Mouse (Mus musculus): Measurements from ENCODE around the gene Ier2. TPM values are rescaled to one million over a fixed set of nuclear protein-coding genes. Genes with fewer than 3 reads are reported as not detected.
"Not testable (repeated sequence)": the region's sequence is repeated elsewhere in the genome, so short reads cannot be mapped to it uniquely, and the experiment has no call there.

The Ier2 gene
- polyA plus RNA-seq, 1 experiment from 2014 or later = 20.3 TPM

GRCm38 (mm10) chr8:84687003-84687704 is 24.5 kb upstream of the Ier2 start:
- no peaks in the 10 kb centered on the region for H3K27me3 ChIP-seq (ENCODE audit: control insufficient read depth, insufficient read depth, low read depth, low read length)

GRCm38 (mm10) chr8:84686191-84687002 is 23.7 kb upstream of the Ier2 start, which contains the start of gene Trmt1:
TSS of gene Trmt1 (plus strand) at chr8:84686307.
- Histone ChIP-seq H3K36me3 (ENCODE audit: control insufficient read depth, insufficient read depth) (peaks cover 3% of the 10 kb centered on the region; the same call in 1 of the 2 replicates), H3K27me3 (ENCODE audit: control insufficient read depth, insufficient read depth, low read depth, low read length) (no peaks in the 10 kb centered on the region), H3K9me3 (replicated peaks; ENCODE audit: control insufficient read depth, low read length) (no peaks in the 10 kb centered on the region), H3K4me2 (ENCODE audit: low read depth, low read length) (peak within 1 kb of the TSS; percentile 88), H3K4me1 (ENCODE audit: control insufficient read depth, low read depth, low read length) (peaks cover 50% of the 10 kb centered on the region), H3K27ac (ENCODE audit: low read length) (peak within 1 kb of the TSS; percentile 92), H3K4me3 (ENCODE audit: low read depth, low read length) (peak within 1 kb of the TSS; percentile 97), H3K9ac (ENCODE audit: low read depth, low read length) (peak within 1 kb of the TSS; percentile 99)
- ATAC-seq (ENCODE audit: low read depth) = no peak
- WGBS (ENCODE audit: insufficient replicate concordance) = 8% methylated on average over 20 of the region's 20 CpGs

More at GRCm38 (mm10) chr8:84687003-84687704, 24.5 kb upstream of the Ier2 start:
- peak overlapping the region; percentile 92 for H3K27ac ChIP-seq (ENCODE audit: low read length)
- H3K9me3 ChIP-seq (replicated peaks; ENCODE audit: control insufficient read depth, low read length) = no peaks in the 10 kb centered on the region
- peak; percentile 42 for ATAC-seq (ENCODE audit: low read depth)
- H3K9ac ChIP-seq (ENCODE audit: low read depth, low read length) = peak overlapping the region; percentile 99
- H3K4me2 ChIP-seq (ENCODE audit: low read depth, low read length) = peak overlapping the region; percentile 88
- H3K4me3 ChIP-seq (ENCODE audit: low read depth, low read length) = peak overlapping the region; percentile 97
- 1% methylated on average over 51 of the region's 62 CpGs for WGBS (ENCODE audit: insufficient replicate concordance)
- H3K36me3 ChIP-seq (ENCODE audit: control insufficient read depth, insufficient read depth) = peaks cover 2% of the 10 kb centered on the region; the same call in 1 of the 2 replicates
- H3K4me1 ChIP-seq (ENCODE audit: control insufficient read depth, low read depth, low read length) = peaks cover 48% of the 10 kb centered on the region

GRCm38 (mm10) chr8:84684537-84684936 is 21.9 kb upstream of the Ier2 start:
- no peak overlapping the region for H3K27ac ChIP-seq (ENCODE audit: low read length)
- 55% methylated on average over 3 of the region's 3 CpGs for WGBS (ENCODE audit: insufficient replicate concordance)
- H3K4me1 ChIP-seq (ENCODE audit: control insufficient read depth, low read depth, low read length) = peaks cover 41% of the 10 kb centered on the region
- no peak overlapping the region for H3K9ac ChIP-seq (ENCODE audit: low read depth, low read length)
- peaks cover 3% of the 10 kb centered on the region; the same call in 1 of the 2 replicates for H3K36me3 ChIP-seq (ENCODE audit: control insufficient read depth, insufficient read depth)
- no peaks in the 10 kb centered on the region for H3K9me3 ChIP-seq (replicated peaks; ENCODE audit: control insufficient read depth, low read length)
- H3K4me2 ChIP-seq (ENCODE audit: low read depth, low read length) = no peak overlapping the region
- no peak overlapping the region for H3K4me3 ChIP-seq (ENCODE audit: low read depth, low read length)
- ATAC-seq (ENCODE audit: low read depth) = no peak
- H3K27me3 ChIP-seq (ENCODE audit: control insufficient read depth, insufficient read depth, low read depth, low read length) = no peaks in the 10 kb centered on the region

- no peak overlapping the region for H3K4me3 ChIP-seq (ENCODE audit: low read depth, low read length)
- peaks cover 33% of the 10 kb centered on the region for H3K4me1 ChIP-seq (ENCODE audit: control insufficient read depth, low read depth, low read length)
- WGBS (ENCODE audit: insufficient replicate concordance) = 39% methylated on average over 2 of the region's 2 CpGs
- H3K27me3 ChIP-seq (ENCODE audit: control insufficient read depth, insufficient read depth, low read depth, low read length) = no peaks in the 10 kb centered on the region
- H3K27ac ChIP-seq (ENCODE audit: low read length) = no peak overlapping the region
- ATAC-seq (ENCODE audit: low read depth) = no peak
- H3K9ac ChIP-seq (ENCODE audit: low read depth, low read length) = no peak overlapping the region
- peaks cover 3% of the 10 kb centered on the region; the same call in 1 of the 2 replicates for H3K36me3 ChIP-seq (ENCODE audit: control insufficient read depth, insufficient read depth)
- H3K9me3 ChIP-seq (replicated peaks; ENCODE audit: control insufficient read depth, low read length) = no peaks in the 10 kb centered on the region
- H3K4me2 ChIP-seq (ENCODE audit: low read depth, low read length) = no peak overlapping the region
Observed at GRCm38 (mm10) chr8:84682257-84682656, 19.6 kb upstream of the Ier2 start.

- no peaks in the 10 kb centered on the region for H3K9me3 ChIP-seq (replicated peaks; ENCODE audit: control insufficient read depth, low read length)
- no peak overlapping the region for H3K4me3 ChIP-seq (ENCODE audit: low read depth, low read length)
- no peak for ATAC-seq (ENCODE audit: low read depth)
- peaks cover 3% of the 10 kb centered on the region; the same call in 1 of the 2 replicates for H3K36me3 ChIP-seq (ENCODE audit: control insufficient read depth, insufficient read depth)
- WGBS (ENCODE audit: insufficient replicate concordance) = 76% methylated on average over 2 of the region's 2 CpGs
- no peak overlapping the region for H3K27ac ChIP-seq (ENCODE audit: low read length)
- no peak overlapping the region for H3K9ac ChIP-seq (ENCODE audit: low read depth, low read length)
- no peaks in the 10 kb centered on the region for H3K27me3 ChIP-seq (ENCODE audit: control insufficient read depth, insufficient read depth, low read depth, low read length)
- H3K4me2 ChIP-seq (ENCODE audit: low read depth, low read length) = no peak overlapping the region
- H3K4me1 ChIP-seq (ENCODE audit: control insufficient read depth, low read depth, low read length) = peaks cover 30% of the 10 kb centered on the region
Observed at GRCm38 (mm10) chr8:84681476-84681875, 18.8 kb upstream of the Ier2 start.

- Histone ChIP-seq H3K4me1 (ENCODE audit: control insufficient read depth, low read depth, low read length) (peaks cover 6% of the 10 kb centered on the region), H3K9ac (ENCODE audit: low read depth, low read length) (no peak overlapping the region), H3K27me3 (ENCODE audit: control insufficient read depth, insufficient read depth, low read depth, low read length) (no peaks in the 10 kb centered on the region), H3K4me3 (ENCODE audit: low read depth, low read length) (no peak overlapping the region), H3K9me3 (replicated peaks; ENCODE audit: control insufficient read depth, low read length) (no peaks in the 10 kb centered on the region), H3K4me2 (ENCODE audit: low read depth, low read length) (no peak overlapping the region), H3K36me3 (ENCODE audit: control insufficient read depth, insufficient read depth) (peaks cover 19% of the 10 kb centered on the region), H3K27ac (ENCODE audit: low read length) (no peak overlapping the region)
- whole genome bisulfite sequencing (ENCODE audit: insufficient replicate concordance) = 83% methylated on average over 5 of the region's 5 CpGs
- peak; percentile 23 for ATAC-seq (ENCODE audit: low read depth)
Observed at GRCm38 (mm10) chr8:84677305-84677704, 14.7 kb upstream of the Ier2 start.

GRCm38 (mm10) chr8:84670295-84671006 is 7.8 kb upstream of the Ier2 start:
- peak; percentile 73 for ATAC-seq (ENCODE audit: low read depth)
- H3K4me1 ChIP-seq (ENCODE audit: control insufficient read depth, low read depth, low read length) = peaks cover 13% of the 10 kb centered on the region
- not testable (repeated sequence) for H3K9ac ChIP-seq (ENCODE audit: low read depth, low read length); H3K4me2 ChIP-seq (ENCODE audit: low read depth, low read length); H3K27me3 ChIP-seq (ENCODE audit: control insufficient read depth, insufficient read depth, low read depth, low read length); H3K4me3 ChIP-seq (ENCODE audit: low read depth, low read length); H3K36me3 ChIP-seq (ENCODE audit: control insufficient read depth, insufficient read depth); H3K9me3 ChIP-seq (replicated peaks; ENCODE audit: control insufficient read depth, low read length)
- peak overlapping the region; percentile 53 for H3K27ac ChIP-seq (ENCODE audit: low read length)
- 65% methylated on average over 5 of the region's 5 CpGs for WGBS (ENCODE audit: insufficient replicate concordance)

GRCm38 (mm10) chr8:84668731-84669485 is 6.3 kb upstream of the Ier2 start:
- 51% methylated on average over 6 of the region's 6 CpGs for WGBS (ENCODE audit: insufficient replicate concordance)
- no peaks in the 10 kb centered on the region for H3K27me3 ChIP-seq (ENCODE audit: control insufficient read depth, insufficient read depth, low read depth, low read length)
- H3K36me3 ChIP-seq (ENCODE audit: control insufficient read depth, insufficient read depth) = peaks cover 9% of the 10 kb centered on the region
- no peak overlapping the region for H3K4me2 ChIP-seq (ENCODE audit: low read depth, low read length)
- no peak overlapping the region for H3K4me3 ChIP-seq (ENCODE audit: low read depth, low read length)
- H3K27ac ChIP-seq (ENCODE audit: low read length) = no peak overlapping the region
- H3K9me3 ChIP-seq (replicated peaks; ENCODE audit: control insufficient read depth, low read length) = no peaks in the 10 kb centered on the region
- peaks cover 16% of the 10 kb centered on the region for H3K4me1 ChIP-seq (ENCODE audit: control insufficient read depth, low read depth, low read length)
- ATAC-seq (ENCODE audit: low read depth) = no peak
- no peak overlapping the region for H3K9ac ChIP-seq (ENCODE audit: low read depth, low read length)

Measured in liver, embryonic 16.5 days (tissue).